Mouse (Mus musculus) liver, embryonic 13.5 days (tissue): Measurements from ENCODE around the gene Gm17349. TPM values are rescaled to one million over a fixed set of nuclear protein-coding genes. Genes with fewer than 3 reads are reported as not detected.

ENCODE experiments used
- ATAC-seq: fragments of 200-750 bp; cut with Nextera tagmentation; 2 replicates; pipeline ENCODE4 v1.8.0; 2017; ENCODE audit warnings: low read depth, mild to moderate bottlenecking, moderate number of reproducible peaks, moderate library complexity
- DNase-seq: peaks from one replicate; pipeline ENCODE4 v3.0.0; 2022
- H3K27ac ChIP-seq: fragments of 300-500 bp; sonication (generic); 2 replicates; pipeline ENCODE4 v1.5.1; 2015; ENCODE audit warnings: moderate library complexity, mild to moderate bottlenecking, inconsistent platforms
- H3K27me3 ChIP-seq: fragments of 300-500 bp; sonication (generic); 2 replicates; pipeline ENCODE4 v1.6.1; 2015; ENCODE audit warnings: mild to moderate bottlenecking, inconsistent platforms
- H3K36me3 ChIP-seq: fragments of 300-500 bp; sonication (generic); 2 replicates; pipeline ENCODE4 v1.6.1; 2015; ENCODE audit warnings: mild to moderate bottlenecking, inconsistent platforms
- H3K4me1 ChIP-seq: fragments of 300-500 bp; sonication (generic); replicated peaks from 2 replicates; pipeline ENCODE4 v1.6.1; 2015; ENCODE audit warnings: inconsistent platforms
- H3K4me2 ChIP-seq: fragments of 300-500 bp; sonication (generic); 2 replicates; pipeline ENCODE4 v1.6.1; 2015; ENCODE audit warnings: inconsistent platforms, mild to moderate bottlenecking, moderate library complexity
- H3K4me3 ChIP-seq: fragments of 300-500 bp; sonication (generic); replicated peaks from 2 replicates; pipeline ENCODE4 v1.5.1; 2015; ENCODE audit warnings: mild to moderate bottlenecking, inconsistent platforms
- H3K9ac ChIP-seq: fragments of 300-500 bp; sonication (generic); 2 replicates; pipeline ENCODE4 v1.6.1; 2015; ENCODE audit warnings: mild to moderate bottlenecking, inconsistent platforms
- H3K9me3 ChIP-seq: fragments of 300-500 bp; sonication (generic); replicated peaks from 2 replicates; pipeline ENCODE4 v1.6.1; 2016; ENCODE audit warnings: inconsistent platforms
- WGBS: fragments of 180-500 bp; shearing (Covaris S2); methylation state at CpG from one replicate; pipeline ENCODE4 v1.1.7; 2015; ENCODE audit not compliant: insufficient replicate concordance; 5-methylcytosine and 5-hydroxymethylcytosine counted together
- polyA plus RNA-seq: library from polyadenylated mRNA; unstranded; fragments of >200 nt; fragmentation: Nextera tagmentation; extraction: Ambion mirVana; gene quantifications from 2 replicates; pipeline ENCODE4 v1.2.1, GENCODE M21; 2015

The Gm17349 gene
- polyA plus RNA-seq, 1 experiment from 2014 or later = not detected

DNA sequence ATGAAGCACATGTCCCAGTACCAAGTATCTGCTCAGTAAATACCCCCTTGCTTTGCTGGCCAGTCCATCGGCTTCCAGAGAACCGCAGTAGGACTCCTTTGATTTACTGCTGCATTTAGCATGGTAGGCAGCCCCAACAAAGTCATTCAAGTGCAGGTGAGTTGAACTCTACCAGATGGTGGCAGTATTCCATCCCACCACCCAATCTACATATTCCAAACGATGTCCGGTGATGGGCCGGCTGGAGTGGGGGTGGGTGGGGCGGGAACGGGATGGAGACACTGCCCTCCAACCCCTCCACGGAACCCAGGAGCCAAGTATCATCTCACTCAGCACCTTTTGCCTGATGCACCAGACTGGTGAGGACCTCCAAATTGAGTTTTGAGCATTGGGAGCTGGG lies 52.0 kb downstream of the Gm17349 start:
- peaks cover 59% of the 10 kb centered on the region for H3K27me3 ChIP-seq
- H3K4me1 ChIP-seq = peaks cover 53% of the 10 kb centered on the region
- no peak overlapping the region for H3K27ac ChIP-seq

More for the DNA sequence above, 52.0 kb downstream of the Gm17349 start:
- ATAC-seq = no peak
- no peak for DNase-seq
- H3K4me2 ChIP-seq = peak overlapping the region; percentile 19
- 0 out of 2 replicates have a peak, but pooled peaks cover 2% of the 10 kb centered on the region for H3K36me3 ChIP-seq
- 8% methylated on average over 8 of the region's 8 CpGs for WGBS
- no peak overlapping the region for H3K9ac ChIP-seq
- no peaks in the 10 kb centered on the region for H3K9me3 ChIP-seq
- H3K4me3 ChIP-seq = peak overlapping the region; percentile 20

Other genes with a start within 250 kb of the Gm17349 start
- gene Nckap5l, start 247.7 kb downstream of the Gm17349 start, polyA plus RNA-seq = 0.85 and 1.1 TPM in 2 replicates
- gene Bcdin3d, start 230.8 kb downstream of the Gm17349 start, polyA plus RNA-seq = 7.3 and 7.4 TPM in 2 replicates
- 0.06 and 0.16 TPM in 2 replicates for gene Faim2, start 177.3 kb downstream of the Gm17349 start, polyA plus RNA-seq
- gene Aqp2, start 126.4 kb downstream of the Gm17349 start, polyA plus RNA-seq = not detected in 2 replicates
- 0.08 and 0.24 TPM in 2 replicates for gene Aqp5, start 114.7 kb downstream of the Gm17349 start, polyA plus RNA-seq
- gene Aqp6, start 104.1 kb downstream of the Gm17349 start, polyA plus RNA-seq = not detected in 2 replicates
- 69.2 and 80.8 TPM in 2 replicates for gene Racgap1, start 53.8 kb downstream of the Gm17349 start, polyA plus RNA-seq
- gene Asic1, start 35.1 kb downstream of the Gm17349 start, polyA plus RNA-seq = 0.53 and 0.57 TPM in 2 replicates
- 7.1 TPM in 2 replicates for gene Smarcd1, start 3.4 kb downstream of the Gm17349 start, polyA plus RNA-seq
- 11.5 and 13.9 TPM in 2 replicates for gene Gpd1, start 12.0 kb upstream of the Gm17349 start, polyA plus RNA-seq
- 71.6 and 80.5 TPM in 2 replicates for gene Cox14, start 20.1 kb upstream of the Gm17349 start, polyA plus RNA-seq
- 11.2 and 11.7 TPM in 2 replicates for gene Cers5, start 67.4 kb upstream of the Gm17349 start, polyA plus RNA-seq
- 7.8 and 12.0 TPM in 2 replicates for gene Lima1, start 170.0 kb upstream of the Gm17349 start, polyA plus RNA-seq